Mouse (Mus musculus) heart, embryonic 15.5 days (tissue): ENCODE measurements around the gene Tnfrsf23. TPM values are rescaled to one million over a fixed set of nuclear protein-coding genes. Genes with fewer than 3 reads are reported as not detected.
A peak's percentile ranks its signal among the peaks of the same experiment; 100 is the strongest.

Source experiments
- ATAC-seq: fragments of 200-750 bp; cut with Nextera tagmentation; replicated peaks from 2 replicates; pipeline ENCODE4 v1.8.0; 2017; ENCODE audit warnings: low read depth, moderate TSS enrichment; ENCODE audit not compliant: insufficient number of reproducible peaks, insufficient read depth, low FRiP score
- H3K27ac ChIP-seq: fragments of 300-500 bp; sonication (generic); 2 replicates; pipeline ENCODE4 v1.5.1; 2015; ENCODE audit warnings: mild to moderate bottlenecking, inconsistent platforms
- H3K27me3 ChIP-seq: fragments of 300-500 bp; sonication (generic); 2 replicates; pipeline ENCODE4 v1.6.1; 2015; ENCODE audit warnings: inconsistent platforms
- H3K36me3 ChIP-seq: fragments of 300-500 bp; sonication (generic); 2 replicates; pipeline ENCODE4 v1.6.1; 2015; ENCODE audit warnings: mild to moderate bottlenecking, inconsistent platforms
- H3K4me1 ChIP-seq: fragments of 300-500 bp; sonication (generic); replicated peaks from 2 replicates; pipeline ENCODE4 v1.6.1; 2015; ENCODE audit warnings: inconsistent platforms
- H3K4me2 ChIP-seq: fragments of 300-500 bp; sonication (generic); 2 replicates; pipeline ENCODE4 v1.6.1; 2015; ENCODE audit warnings: inconsistent platforms, mild to moderate bottlenecking, moderate library complexity
- H3K4me3 ChIP-seq: fragments of 300-500 bp; sonication (generic); 2 replicates; pipeline ENCODE4 v1.5.1; 2015; ENCODE audit warnings: mild to moderate bottlenecking, inconsistent platforms
- H3K9ac ChIP-seq: fragments of 300-500 bp; sonication (generic); 2 replicates; pipeline ENCODE4 v1.6.1; 2015; ENCODE audit warnings: mild to moderate bottlenecking, inconsistent platforms
- H3K9me3 ChIP-seq: fragments of 300-500 bp; sonication (generic); replicated peaks from 2 replicates; pipeline ENCODE4 v1.6.1; 2016; ENCODE audit warnings: inconsistent platforms
- WGBS: fragments of 180-500 bp; shearing (Covaris S2); methylation state at CpG from one replicate; pipeline ENCODE4 v1.1.7; 2015; ENCODE audit warnings: mixed read lengths; 5-methylcytosine and 5-hydroxymethylcytosine counted together
- polyA plus RNA-seq: library from polyadenylated mRNA; unstranded; fragments of >200 nt; fragmentation: Nextera tagmentation; extraction: Ambion mirVana; gene quantifications from 2 replicates; pipeline ENCODE4 v1.2.1, GENCODE M21; 2015

The Tnfrsf23 gene
- 1.9 and 3.0 TPM in 2 replicates for polyA plus RNA-seq

GRCm38 (mm10) chr7:143685359-143686067, at the start of gene Tnfrsf23:
Gene Tnfrsf23, minus strand, starts transcription at chr7:143685872.
- H3K27me3 ChIP-seq = no peaks in the 10 kb centered on the region
- ATAC-seq = peak; percentile 89
- peak within 1 kb of the TSS; percentile 56 for H3K9ac ChIP-seq
- H3K36me3 ChIP-seq = peaks cover 28% of the 10 kb centered on the region
- peak within 1 kb of the TSS; percentile 98 for H3K4me2 ChIP-seq
- peaks cover under 1% of the 10 kb centered on the region; the same call in 1 of the 2 replicates for H3K4me1 ChIP-seq
- H3K9me3 ChIP-seq = no peaks in the 10 kb centered on the region
- WGBS = 1% methylated on average over 35 of the region's 35 CpGs
- H3K4me3 ChIP-seq = peak within 1 kb of the TSS; percentile 64
- H3K27ac ChIP-seq = peak within 1 kb of the TSS; percentile 58

DNA sequence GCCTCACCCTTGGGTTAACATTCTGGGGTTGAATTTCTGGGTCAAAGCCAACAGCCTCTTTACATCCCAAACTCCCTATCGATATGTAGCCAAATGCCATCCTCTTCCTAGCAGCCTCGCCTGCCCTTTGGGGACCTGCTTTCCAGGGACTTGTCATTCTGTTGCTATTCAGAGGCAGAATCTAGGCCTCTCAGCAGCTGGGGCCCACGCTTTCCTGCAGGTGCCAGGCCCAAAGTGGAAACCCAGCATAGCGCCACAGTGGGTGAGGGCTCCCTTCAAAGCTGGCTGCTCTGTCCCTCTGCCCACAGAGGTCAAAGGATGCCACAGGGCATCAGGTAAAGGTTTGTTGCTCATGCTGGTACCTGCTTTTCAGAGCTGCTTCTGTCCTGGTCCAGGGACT, 48.1 kb upstream of the Tnfrsf23 start:
- H3K9ac ChIP-seq = no peak overlapping the region
- H3K36me3 ChIP-seq = no peaks in the 10 kb centered on the region
- H3K4me1 ChIP-seq = peaks cover 44% of the 10 kb centered on the region
- H3K9me3 ChIP-seq = no peaks in the 10 kb centered on the region
- H3K4me2 ChIP-seq = no peak overlapping the region
- no peak for ATAC-seq
- H3K27ac ChIP-seq = 0 out of 2 replicates have a peak overlapping the region, but pooled peaks have one; percentile 4
- H3K27me3 ChIP-seq = no peaks in the 10 kb centered on the region
- 57% methylated on average over 4 of the region's 4 CpGs for WGBS
- no peak overlapping the region for H3K4me3 ChIP-seq

- 57% methylated on average over 10 of the region's 10 CpGs for WGBS
- Histone ChIP-seq H3K4me2 (no peak overlapping the region), H3K9ac (no peak overlapping the region), H3K4me1 (peaks cover 38% of the 10 kb centered on the region), H3K27ac (no peak overlapping the region), H3K36me3 (no peaks in the 10 kb centered on the region), H3K9me3 (no peaks in the 10 kb centered on the region), H3K4me3 (no peak overlapping the region), H3K27me3 (no peaks in the 10 kb centered on the region)
- ATAC-seq = no peak
These were observed 44.2 kb upstream of the Tnfrsf23 start for GRCm38 (mm10) chr7:143729886-143730285.

DNA sequence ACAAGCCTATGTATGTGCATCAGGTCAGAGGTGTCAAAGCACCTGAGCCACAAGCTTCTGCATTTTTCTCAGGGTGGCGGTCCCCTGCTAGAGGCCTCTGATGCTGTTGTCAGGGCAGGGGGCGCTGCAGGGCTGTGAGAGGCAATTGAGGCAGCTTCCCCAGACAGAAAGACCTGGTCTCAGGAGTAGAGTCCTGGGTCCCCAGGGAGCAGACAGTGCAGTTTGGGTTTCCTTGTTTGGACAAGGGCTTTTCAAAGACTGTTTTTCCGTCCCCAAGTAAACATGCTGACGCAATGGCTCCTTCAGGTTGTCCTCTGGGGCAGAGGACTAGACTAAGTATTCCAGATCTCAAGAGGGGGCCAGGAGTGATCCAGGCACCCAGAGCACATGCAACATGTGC, 40.7 kb upstream of the Tnfrsf23 start:
- WGBS = 77% methylated on average over 4 of the region's 4 CpGs
- no peaks in the 10 kb centered on the region for H3K27me3 ChIP-seq

GRCm38 (mm10) chr7:143723841-143724240, 38.2 kb upstream of the Tnfrsf23 start:
- no peak overlapping the region for H3K27ac ChIP-seq
- H3K9ac ChIP-seq = no peak overlapping the region
- H3K36me3 ChIP-seq = no peaks in the 10 kb centered on the region
- peaks cover 19% of the 10 kb centered on the region for H3K4me1 ChIP-seq
- ATAC-seq = no peak
- no peak overlapping the region for H3K4me3 ChIP-seq
- H3K4me2 ChIP-seq = no peak overlapping the region
- 77% methylated on average over 4 of the region's 4 CpGs for WGBS
- no peaks in the 10 kb centered on the region for H3K9me3 ChIP-seq
- no peaks in the 10 kb centered on the region for H3K27me3 ChIP-seq

More for the DNA sequence above, 40.7 kb upstream of the Tnfrsf23 start:
- no peak for ATAC-seq
- peaks cover 35% of the 10 kb centered on the region for H3K4me1 ChIP-seq
- H3K9me3 ChIP-seq = no peaks in the 10 kb centered on the region
- H3K9ac ChIP-seq = no peak overlapping the region
- no peaks in the 10 kb centered on the region for H3K36me3 ChIP-seq
- no peak overlapping the region for H3K27ac ChIP-seq
- H3K4me3 ChIP-seq = no peak overlapping the region
- no peak overlapping the region for H3K4me2 ChIP-seq

- H3K27me3 ChIP-seq = no peaks in the 10 kb centered on the region
- peaks cover 20% of the 10 kb centered on the region for H3K4me1 ChIP-seq
- no peaks in the 10 kb centered on the region for H3K9me3 ChIP-seq
- no peaks in the 10 kb centered on the region for H3K36me3 ChIP-seq
- no peak overlapping the region for H3K4me3 ChIP-seq
- no peak overlapping the region for H3K4me2 ChIP-seq
- ATAC-seq = no peak
- 80% methylated on average over 5 of the region's 5 CpGs for WGBS
- no peak overlapping the region for H3K9ac ChIP-seq
- no peak overlapping the region for H3K27ac ChIP-seq
These were observed 37.0 kb upstream of the Tnfrsf23 start for GRCm38 (mm10) chr7:143722646-143723045.

DNA sequence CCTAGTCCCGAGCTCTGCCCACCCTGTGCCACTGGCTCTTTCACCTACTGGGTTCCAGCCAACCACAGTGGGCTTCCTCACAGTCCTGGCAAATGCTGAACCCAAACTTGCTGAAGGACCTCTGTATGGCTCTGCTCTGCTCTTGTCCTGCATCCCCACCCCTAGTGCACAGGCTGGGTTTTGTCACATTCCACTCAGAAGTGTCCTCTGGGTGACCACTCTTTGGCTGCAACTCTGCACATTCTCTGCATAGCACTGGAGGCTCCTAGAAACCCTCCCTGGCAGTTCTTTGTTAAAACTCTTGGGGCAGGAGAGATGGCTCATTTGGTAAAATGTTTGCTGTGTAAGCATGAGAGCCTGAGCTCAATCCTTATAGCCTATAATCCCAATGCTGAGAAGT, 32.1 kb upstream of the Tnfrsf23 start:
- Histone ChIP-seq H3K36me3 (peaks cover 20% of the 10 kb centered on the region), H3K4me2 (peak overlapping the region; percentile 16; the same call in 1 of the 2 replicates), H3K9me3 (no peaks in the 10 kb centered on the region), H3K9ac (no peak overlapping the region), H3K4me3 (no peak overlapping the region), H3K4me1 (peaks cover 49% of the 10 kb centered on the region), H3K27ac (peak overlapping the region; percentile 73), H3K27me3 (no peaks in the 10 kb centered on the region)
- ATAC-seq = peak; percentile 56; the same call in 1 of the 2 replicates
- WGBS = 50% methylated on average over 1 of the region's 1 CpGs

GRCm38 (mm10) chr7:143713421-143713820, 27.7 kb upstream of the Tnfrsf23 start:
- WGBS = 75% methylated on average over 4 of the region's 4 CpGs
- Histone ChIP-seq H3K9ac (no peak overlapping the region), H3K9me3 (no peaks in the 10 kb centered on the region), H3K36me3 (peaks cover 38% of the 10 kb centered on the region), H3K27ac (peak overlapping the region; percentile 35; the same call in 1 of the 2 replicates), H3K27me3 (no peaks in the 10 kb centered on the region), H3K4me3 (no peak overlapping the region), H3K4me2 (peak overlapping the region; percentile 6; the same call in 1 of the 2 replicates), H3K4me1 (peaks cover 56% of the 10 kb centered on the region)
- no peak for ATAC-seq

DNA sequence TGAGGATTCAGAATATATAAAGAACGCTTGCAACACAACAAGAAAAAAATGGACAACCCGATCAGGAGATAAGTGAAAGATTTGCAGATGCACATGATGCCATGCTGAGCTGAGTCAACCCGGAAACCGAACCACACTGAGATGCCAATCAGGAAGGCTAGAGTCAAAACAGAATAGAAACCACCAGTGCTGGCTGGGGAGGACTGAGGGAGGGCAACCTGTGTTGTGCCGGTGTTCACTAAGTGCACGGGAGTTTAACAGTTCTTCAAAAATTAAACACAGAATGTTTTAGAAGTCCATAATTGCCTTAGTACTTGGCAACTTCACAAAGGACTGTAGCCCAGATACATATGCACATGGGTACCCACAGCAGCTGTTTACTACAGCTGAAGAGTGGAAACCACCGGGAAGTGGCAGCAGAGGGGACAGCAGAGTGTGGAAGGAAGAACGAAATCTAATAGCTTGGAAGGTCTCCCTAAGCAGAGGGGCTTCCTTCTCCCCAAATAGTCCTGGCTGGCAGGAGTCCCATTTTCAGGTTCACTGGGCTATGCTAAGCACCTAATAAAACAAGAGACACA, 27.2 kb upstream of the Tnfrsf23 start:
- peak overlapping the region; percentile 35; the same call in 1 of the 2 replicates for H3K27ac ChIP-seq
- H3K36me3 ChIP-seq = peaks cover 38% of the 10 kb centered on the region
- WGBS = 70% methylated on average over 8 of the region's 8 CpGs
- peaks cover 51% of the 10 kb centered on the region for H3K4me1 ChIP-seq
- peak overlapping the region; percentile 6; the same call in 1 of the 2 replicates for H3K4me2 ChIP-seq
- H3K4me3 ChIP-seq = no peak overlapping the region
- no peak for ATAC-seq
- no peaks in the 10 kb centered on the region for H3K27me3 ChIP-seq
- H3K9me3 ChIP-seq = no peaks in the 10 kb centered on the region
- H3K9ac ChIP-seq = 0 out of 2 replicates have a peak overlapping the region, but pooled peaks have one; percentile 11

GRCm38 (mm10) chr7:143712023-143712422, 26.4 kb upstream of the Tnfrsf23 start:
- ATAC-seq = no peak
- Histone ChIP-seq H3K4me1 (peaks cover 43% of the 10 kb centered on the region), H3K9ac (no peak overlapping the region), H3K36me3 (peaks cover 42% of the 10 kb centered on the region), H3K9me3 (no peaks in the 10 kb centered on the region), H3K27ac (peak overlapping the region; percentile 10; the same call in 1 of the 2 replicates), H3K4me2 (no peak overlapping the region), H3K27me3 (no peaks in the 10 kb centered on the region), H3K4me3 (no peak overlapping the region)
- 48% methylated on average over 4 of the region's 4 CpGs for WGBS

- Histone ChIP-seq H3K27me3 (no peaks in the 10 kb centered on the region), H3K27ac (no peak overlapping the region), H3K4me3 (no peak overlapping the region), H3K4me1 (peaks cover 37% of the 10 kb centered on the region), H3K36me3 (peaks cover 42% of the 10 kb centered on the region), H3K9ac (no peak overlapping the region), H3K4me2 (no peak overlapping the region), H3K9me3 (no peaks in the 10 kb centered on the region)
- WGBS = 75% methylated on average over 7 of the region's 7 CpGs
- no peak for ATAC-seq
These were observed 25.7 kb upstream of the Tnfrsf23 start for GRCm38 (mm10) chr7:143711381-143711780.
